Comparison of ENCODE assay signal across 19 mouse cellular contexts in genomic region chr11:108153997-108154841, GRCm38 (mm10).
A peak's percentile ranks its signal among the peaks of the same experiment; 100 is the strongest.
DNase-seq lines count a peak whose midpoint lies in the region; ATAC-seq and TF ChIP-seq lines count a peak whose summit lies in the region.
"Had no signal": no experiment of that assay in that cellular context is flagged by ENCODE, and none has a peak within 500 bp of the region (broad histone marks: within the 10 kb centered on the region; RNA-seq: fewer than 3 reads in every experiment).

No protein-coding gene starts in this region.

- no peak overlapping the region for H3K4me2 ChIP-seq in heart, embryonic 15.5 days
- H3K4me2 ChIP-seq in lung, embryonic 16.5 days (ENCODE audit: low read depth, low read length): no peak overlapping the region
- peak overlapping the region; percentile 22 for H3K4me2 ChIP-seq in myocyte (ENCODE audit: low read depth)
- H3K4me2 ChIP-seq in hindbrain, postnatal 0 days (ENCODE audit: low read depth, low read length): no peak overlapping the region
- H3K4me2 ChIP-seq: embryonic facial prominence, embryonic 13.5 days; heart, embryonic 11.5 days; liver, embryonic 12.5 days; midbrain, embryonic 15.5 days had no signal

- no peaks in the 10 kb centered on the region for H3K27me3 ChIP-seq in heart, embryonic 15.5 days
- no peaks in the 10 kb centered on the region for H3K27me3 ChIP-seq in lung, embryonic 16.5 days (ENCODE audit: control insufficient read depth, insufficient read depth, low read depth, low read length)
- H3K27me3 ChIP-seq in myocyte (ENCODE audit: control insufficient read depth, insufficient read depth, insufficient read length): no peaks in the 10 kb centered on the region
- H3K27me3 ChIP-seq in hindbrain, postnatal 0 days (ENCODE audit: insufficient read depth, low read length): no peaks in the 10 kb centered on the region
- H3K27me3 ChIP-seq: embryonic facial prominence, embryonic 13.5 days; midbrain, embryonic 15.5 days had no signal

- TF ChIP-seq POLR2A in myocyte (IDR thresholded peaks at IDR 0.05; ENCODE audit: insufficient read length, low read depth): no peak

- TF ChIP-seq CTCF in hindbrain, postnatal 0 days (IDR thresholded peaks at IDR 0.05; ENCODE audit: low read depth): no peak

- H3ac ChIP-seq in myocyte (ENCODE audit: control insufficient read depth, insufficient read length): no peak overlapping the region

- no peak overlapping the region for H3K9ac ChIP-seq in heart, embryonic 15.5 days
- no peak overlapping the region for H3K9ac ChIP-seq in lung, embryonic 16.5 days (ENCODE audit: low read length)
- no peak overlapping the region for H3K9ac ChIP-seq in hindbrain, postnatal 0 days (replicated peaks; ENCODE audit: low read length)
- H3K9ac ChIP-seq: embryonic facial prominence, embryonic 13.5 days; forebrain, postnatal 0 days; liver, embryonic 12.5 days; midbrain, embryonic 15.5 days had no signal

- 0 out of 2 replicates have a peak, but pooled peaks cover 2% of the 10 kb centered on the region for H3K36me3 ChIP-seq in heart, embryonic 15.5 days
- no peaks in the 10 kb centered on the region for H3K36me3 ChIP-seq in lung, embryonic 16.5 days (ENCODE audit: control insufficient read depth, insufficient read depth, low read length)
- H3K36me3 ChIP-seq in myocyte (ENCODE audit: control insufficient read depth, insufficient read depth): no peaks in the 10 kb centered on the region
- no peaks in the 10 kb centered on the region for H3K36me3 ChIP-seq in hindbrain, postnatal 0 days (ENCODE audit: insufficient read depth, low read length)
- H3K36me3 ChIP-seq: embryonic facial prominence, embryonic 13.5 days; G1E; limb, embryonic 10.5 days; liver, embryonic 12.5 days; midbrain, embryonic 15.5 days had no signal

- H3K4me1 ChIP-seq in heart, embryonic 15.5 days (replicated peaks): peaks cover 47% of the 10 kb centered on the region
- peaks cover 8% of the 10 kb centered on the region for H3K4me1 ChIP-seq in lung, embryonic 16.5 days (replicated peaks; ENCODE audit: control insufficient read depth, insufficient read depth, low read length)
- peaks cover 6% of the 10 kb centered on the region; the same call in 1 of the 2 replicates for H3K4me1 ChIP-seq in hindbrain, postnatal 0 days (ENCODE audit: insufficient read depth, low read length)

- H3K27ac ChIP-seq in heart, embryonic 15.5 days: 0 out of 2 replicates have a peak overlapping the region, but pooled peaks have one; percentile 16
- H3K27ac ChIP-seq in lung, embryonic 16.5 days (ENCODE audit: low read length): no peak overlapping the region
- no peak overlapping the region for H3K27ac ChIP-seq in hindbrain, postnatal 0 days
- H3K27ac ChIP-seq: embryonic facial prominence, embryonic 13.5 days; limb, embryonic 10.5 days; liver, embryonic 12.5 days; midbrain, embryonic 15.5 days had no signal

- DNase-seq in heart, adult 9 months (ENCODE audit: low spot score in 2 of 2): no peak
- no peak for DNase-seq in lung, adult 18-20 months
- DNase-seq in A20 (ENCODE audit: low read depth, low spot score): peak; percentile 12
- no peak for DNase-seq in hindbrain, postnatal 0 days (ENCODE audit: low spot score)
- DNase-seq: cerebellum, adult 8-10 months; forebrain, postnatal 0 days; gastrocnemius, postnatal 10 days; kidney, adult 11 months; thymus, postnatal 36 days had no signal

- H3K9me3 ChIP-seq in heart, embryonic 15.5 days (replicated peaks): no peaks in the 10 kb centered on the region
- H3K9me3 ChIP-seq in lung, embryonic 16.5 days (ENCODE audit: control insufficient read depth, low read length): no peaks in the 10 kb centered on the region
- peaks cover 4% of the 10 kb centered on the region; the same call in 1 of the 2 replicates for H3K9me3 ChIP-seq in hindbrain, postnatal 0 days (ENCODE audit: low read length)
- H3K9me3 ChIP-seq: limb, embryonic 10.5 days; liver, embryonic 12.5 days; midbrain, embryonic 15.5 days had no signal

- ATAC-seq in heart, embryonic 15.5 days (replicated peaks; ENCODE audit: insufficient number of reproducible peaks, insufficient read depth, low FRiP score, low read depth): no peak
- ATAC-seq in lung, embryonic 16.5 days (ENCODE audit: low read depth): peak; percentile 49
- ATAC-seq in hindbrain, postnatal 0 days: no peak
- ATAC-seq: forebrain, postnatal 0 days; hindbrain, embryonic 16.5 days; liver, embryonic 12.5 days; midbrain, embryonic 15.5 days had no signal

- H3K79me2 ChIP-seq in myocyte (ENCODE audit: control insufficient read depth, insufficient read depth): no peaks in the 10 kb centered on the region

- WGBS in heart, embryonic 15.5 days: 77% methylated on average over 9 of the region's 9 CpGs
- 69% methylated on average over 9 of the region's 9 CpGs for WGBS in lung, embryonic 16.5 days
- WGBS in hindbrain, postnatal 0 days: 64% methylated on average over 9 of the region's 9 CpGs

- no peak overlapping the region for H3K4me3 ChIP-seq in heart, embryonic 15.5 days
- no peak overlapping the region for H3K4me3 ChIP-seq in lung, embryonic 16.5 days (ENCODE audit: low read length)
- no peak overlapping the region for H3K4me3 ChIP-seq in myocyte
- no peak overlapping the region for H3K4me3 ChIP-seq in hindbrain, postnatal 0 days (ENCODE audit: low read length)
- H3K4me3 ChIP-seq: embryonic facial prominence, embryonic 13.5 days; limb, embryonic 10.5 days; liver, embryonic 12.5 days; midbrain, embryonic 15.5 days had no signal

TF ChIP-seq in myocyte, 11 proteins besides CTCF, POLR2A, EP300 and RAD21:
- TF ChIP-seq TCF12 (IDR thresholded peaks at IDR 0.05; ENCODE audit: insufficient read depth, poor library complexity, severe bottlenecking): no peak
- TF ChIP-seq MYOD1 (IDR thresholded peaks at IDR 0.05; ENCODE audit: control insufficient read depth in 1 of 3, insufficient read length in 2 of 3, low read depth in 2 of 3): peak in 1 of 3 experiments; percentile 11
- TF ChIP-seq REST (IDR thresholded peaks at IDR 0.05; ENCODE audit: insufficient read depth, insufficient read length): no peak
- TF ChIP-seq MAX (IDR thresholded peaks at IDR 0.05; ENCODE audit: low read depth): no peak
- TF ChIP-seq MYOG (IDR thresholded peaks at IDR 0.05; ENCODE audit: control insufficient read depth in 1 of 3, insufficient read depth in 1 of 3, insufficient read length in 2 of 3, low read depth in 2 of 3): peak in 1 of 3 experiments; percentile 36
- TF ChIP-seq POLR2AphosphoS2 (IDR thresholded peaks at IDR 0.05; ENCODE audit: insufficient read length, low read depth): no peak
